Mouse (Mus musculus) embryonic facial prominence, embryonic 11.5 days (tissue): Measurements from ENCODE around the gene Gbx1. TPM values are rescaled to one million over a fixed set of nuclear protein-coding genes. Genes with fewer than 3 reads are reported as not detected.

Source experiments
- ATAC-seq: fragments of 200-750 bp; cut with Nextera tagmentation; replicated peaks from 2 replicates; pipeline ENCODE4 v1.8.0; 2017; ENCODE audit warnings: low read depth; ENCODE audit not compliant: insufficient number of reproducible peaks, low FRiP score, low TSS enrichment
- DNase-seq: peaks from one replicate; pipeline ENCODE4 v3.0.0-alpha.2; 2015; ENCODE audit warnings: low spot score
- H3K27ac ChIP-seq: fragments of 300-500 bp; sonication (generic); replicated peaks from 2 replicates; pipeline ENCODE4 v1.5.1; 2014; ENCODE audit warnings: mild to moderate bottlenecking, low read depth, low read length, control low read depth
- H3K27me3 ChIP-seq: fragments of 300-500 bp; sonication (generic); 2 replicates; pipeline ENCODE4 v1.6.1; 2014; ENCODE audit warnings: mild to moderate bottlenecking, low read length, moderate library complexity, mixed read lengths; ENCODE audit not compliant: control insufficient read depth, insufficient read depth
- H3K36me3 ChIP-seq: fragments of 300-500 bp; sonication (generic); replicated peaks from 2 replicates; pipeline ENCODE4 v1.6.1; 2014; ENCODE audit warnings: low read depth, mild to moderate bottlenecking, low read length, moderate library complexity, mixed read lengths; ENCODE audit not compliant: control insufficient read depth, insufficient read depth
- H3K4me1 ChIP-seq: fragments of 300-500 bp; sonication (generic); 2 replicates; pipeline ENCODE4 v1.6.1; 2014; ENCODE audit warnings: low read length, mixed read lengths; ENCODE audit not compliant: control insufficient read depth, insufficient read depth
- H3K4me2 ChIP-seq: fragments of 300-500 bp; sonication (generic); 2 replicates; pipeline ENCODE4 v1.6.1; 2014; ENCODE audit warnings: low read depth, mild to moderate bottlenecking, control low read depth, low read length, moderate library complexity
- H3K4me3 ChIP-seq: fragments of 300-500 bp; sonication (generic); 2 replicates; pipeline ENCODE4 v1.5.1; 2014; ENCODE audit warnings: low read depth, low read length, control low read depth
- H3K9ac ChIP-seq: fragments of 300-500 bp; sonication (generic); replicated peaks from 2 replicates; pipeline ENCODE4 v1.6.1; 2014; ENCODE audit warnings: mild to moderate bottlenecking, control low read depth, low read length
- H3K9me3 ChIP-seq: fragments of 300-500 bp; sonication (generic); replicated peaks from 2 replicates; pipeline ENCODE4 v1.6.1; 2016; ENCODE audit warnings: mild to moderate bottlenecking, low read length, inconsistent platforms, mixed read lengths; ENCODE audit not compliant: control insufficient read depth
- WGBS: fragments of 180-500 bp; shearing (Covaris S2); extraction: QIAGEN DNeasy Blood & Tissue Kit; methylation state at CpG from one replicate; pipeline ENCODE4 v1.1.7; 2014; 5-methylcytosine and 5-hydroxymethylcytosine counted together
- polyA plus RNA-seq: library from polyadenylated mRNA; unstranded; fragments of >200 nt; fragmentation: Nextera tagmentation; extraction: Ambion mirVana; gene quantifications from 2 replicates; pipeline ENCODE4 v1.2.1, GENCODE M21; 2014

Gene Gbx1
- polyA plus RNA-seq, 1 experiment from 2014 or later, result 0.13 TPM

GRCm38 (mm10) chr5:24512271-24512670, 14.7 kb downstream of the Gbx1 start:
- no peak overlapping the region for H3K9ac ChIP-seq
- peaks cover 3% of the 10 kb centered on the region; the same call in 1 of the 2 replicates for H3K4me1 ChIP-seq
- no peaks in the 10 kb centered on the region for H3K9me3 ChIP-seq
- no peaks in the 10 kb centered on the region for H3K27me3 ChIP-seq
- H3K4me3 ChIP-seq, result no peak overlapping the region
- no peak overlapping the region for H3K4me2 ChIP-seq
- no peak overlapping the region for H3K27ac ChIP-seq
- WGBS, result 52% methylated on average over 8 of the region's 8 CpGs
- DNase-seq (no peak), ATAC-seq (no peak)
- H3K36me3 ChIP-seq, result no peaks in the 10 kb centered on the region

GRCm38 (mm10) chr5:24510635-24511034, 16.4 kb downstream of the Gbx1 start:
- 44% methylated on average over 11 of the region's 11 CpGs for WGBS
- no peaks in the 10 kb centered on the region for H3K36me3 ChIP-seq
- DNase-seq (no peak), ATAC-seq (no peak)
- no peak overlapping the region for H3K27ac ChIP-seq
- H3K4me2 ChIP-seq, result no peak overlapping the region
- H3K9ac ChIP-seq, result no peak overlapping the region
- no peak overlapping the region for H3K4me3 ChIP-seq
- no peaks in the 10 kb centered on the region for H3K9me3 ChIP-seq
- H3K4me1 ChIP-seq, result peaks cover 3% of the 10 kb centered on the region; the same call in 1 of the 2 replicates
- no peaks in the 10 kb centered on the region for H3K27me3 ChIP-seq

- 95% methylated on average over 7 of the region's 7 CpGs for WGBS
- no peak overlapping the region for H3K4me2 ChIP-seq
- H3K27me3 ChIP-seq, result no peaks in the 10 kb centered on the region; the same call in 1 of the 2 replicates
- no peak overlapping the region for H3K27ac ChIP-seq
- H3K9ac ChIP-seq, result no peak overlapping the region
- DNase-seq, result no peak
- no peaks in the 10 kb centered on the region for H3K9me3 ChIP-seq
- no peaks in the 10 kb centered on the region; the same call in 1 of the 2 replicates for H3K4me1 ChIP-seq
- no peak for ATAC-seq
- H3K4me3 ChIP-seq, result no peak overlapping the region
- H3K36me3 ChIP-seq, result no peaks in the 10 kb centered on the region
These were observed 18.6 kb downstream of the Gbx1 start for GRCm38 (mm10) chr5:24508406-24508805.

GRCm38 (mm10) chr5:24505513-24505912, 21.5 kb downstream of the Gbx1 start:
- no peaks in the 10 kb centered on the region; the same call in 1 of the 2 replicates for H3K4me1 ChIP-seq
- DNase-seq (no peak), ATAC-seq (no peak)
- no peaks in the 10 kb centered on the region; the same call in 1 of the 2 replicates for H3K27me3 ChIP-seq
- no peaks in the 10 kb centered on the region for H3K9me3 ChIP-seq
- no peak overlapping the region for H3K9ac ChIP-seq
- no peak overlapping the region for H3K4me2 ChIP-seq
- H3K4me3 ChIP-seq, result no peak overlapping the region
- 49% methylated on average over 2 of the region's 2 CpGs for WGBS
- no peak overlapping the region for H3K27ac ChIP-seq
- H3K36me3 ChIP-seq, result peaks cover 14% of the 10 kb centered on the region

- Histone ChIP-seq H3K27me3 (no peaks in the 10 kb centered on the region; the same call in 1 of the 2 replicates), H3K4me2 (no peak overlapping the region), H3K36me3 (peaks cover 22% of the 10 kb centered on the region), H3K4me3 (no peak overlapping the region), H3K27ac (no peak overlapping the region), H3K9me3 (no peaks in the 10 kb centered on the region), H3K4me1 (no peaks in the 10 kb centered on the region; the same call in 1 of the 2 replicates), H3K9ac (no peak overlapping the region)
- no peak for DNase-seq
- no peak for ATAC-seq
- WGBS, result 65% methylated on average over 4 of the region's 4 CpGs
These were observed 24.2 kb downstream of the Gbx1 start for GRCm38 (mm10) chr5:24502786-24503185.

- WGBS, result 94% methylated on average over 11 of the region's 11 CpGs
- no peak for ATAC-seq
- no peak for DNase-seq
- H3K27ac ChIP-seq, result no peak overlapping the region
- no peaks in the 10 kb centered on the region; the same call in 1 of the 2 replicates for H3K4me1 ChIP-seq
- H3K4me2 ChIP-seq, result no peak overlapping the region
- no peaks in the 10 kb centered on the region; the same call in 1 of the 2 replicates for H3K27me3 ChIP-seq
- no peaks in the 10 kb centered on the region for H3K9me3 ChIP-seq
- no peak overlapping the region for H3K9ac ChIP-seq
- peaks cover 22% of the 10 kb centered on the region for H3K36me3 ChIP-seq
- no peak overlapping the region for H3K4me3 ChIP-seq
These were observed 26.2 kb downstream of the Gbx1 start for GRCm38 (mm10) chr5:24500851-24501250.

- no peaks in the 10 kb centered on the region for H3K4me1 ChIP-seq
- DNase-seq, result no peak
These were observed 27.9 kb downstream of the Gbx1 start for GRCm38 (mm10) chr5:24499113-24499512.

GRCm38 (mm10) chr5:24497526-24497925, 29.5 kb downstream of the Gbx1 start:
- no peaks in the 10 kb centered on the region for H3K27me3 ChIP-seq
- no peak overlapping the region for H3K4me2 ChIP-seq
- ATAC-seq (no peak), DNase-seq (no peak)
- 48% methylated on average over 12 of the region's 12 CpGs for WGBS
- no peak overlapping the region for H3K4me3 ChIP-seq
- no peak overlapping the region for H3K27ac ChIP-seq
- peaks cover 27% of the 10 kb centered on the region for H3K36me3 ChIP-seq
- H3K9ac ChIP-seq, result no peak overlapping the region
- no peaks in the 10 kb centered on the region for H3K4me1 ChIP-seq
- no peaks in the 10 kb centered on the region for H3K9me3 ChIP-seq

More at GRCm38 (mm10) chr5:24499113-24499512, 27.9 kb downstream of the Gbx1 start:
- Histone ChIP-seq H3K27me3 (no peaks in the 10 kb centered on the region), H3K9me3 (no peaks in the 10 kb centered on the region), H3K9ac (no peak overlapping the region), H3K27ac (no peak overlapping the region), H3K4me2 (no peak overlapping the region), H3K4me3 (no peak overlapping the region), H3K36me3 (peaks cover 22% of the 10 kb centered on the region)
- 72% methylated on average over 10 of the region's 10 CpGs for WGBS
- ATAC-seq, result no peak
